Mouse (Mus musculus) liver, adult 2 months (tissue): Measurements from ENCODE around the gene Gng4.

ENCODE experiments used
- CTCF ChIP-seq: fragments of 200-500 bp; IDR thresholded peaks from 2 replicates; pipeline ENCODE4 v1.5.1; 2011; ENCODE audit warnings: low read depth, low read length, control low read depth
- POLR2A ChIP-seq: fragments of 200-500 bp; IDR thresholded peaks from 2 replicates; pipeline ENCODE4 v1.6.1; 2011; ENCODE audit warnings: low read length, control low read depth; ENCODE audit not compliant: insufficient read depth; ENCODE audit errors: extremely low read depth

- no peak for TF ChIP-seq CTCF
- no peak for TF ChIP-seq POLR2A
Measured at GRCm38 (mm10) chr13:13862941-13863340, 79.1 kb downstream of the Gng4 start.
